Mouse (Mus musculus) liver, embryonic 14.5 days (tissue): Measurements from ENCODE around the gene Wdfy4. TPM values are rescaled to one million over a fixed set of nuclear protein-coding genes. Genes with fewer than 3 reads are reported as not detected.

ENCODE experiments used
- ATAC-seq: fragments of 200-750 bp; cut with Nextera tagmentation; 2 replicates; pipeline ENCODE4 v1.8.0; 2017; ENCODE audit warnings: moderate number of reproducible peaks, mild to moderate bottlenecking, moderate library complexity; ENCODE audit not compliant: insufficient read depth
- DNase-seq, 3 experiments: peaks; one replicate each; pipeline ENCODE4 v3.0.0-alpha.2; 2012 to 2013; ENCODE audit warnings: low read depth in 3 of 3, low spot score in 3 of 3
- H3K27ac ChIP-seq: fragments of 300-500 bp; sonication (generic); 2 replicates; pipeline ENCODE4 v1.5.1; 2014; ENCODE audit warnings: moderate library complexity, mild to moderate bottlenecking, control low read depth, inconsistent platforms
- H3K27me3 ChIP-seq: fragments of 300-500 bp; sonication (generic); 2 replicates; pipeline ENCODE4 v1.6.1; 2014; ENCODE audit warnings: mild to moderate bottlenecking, low read length, moderate library complexity; ENCODE audit not compliant: control insufficient read depth, insufficient read depth
- H3K36me3 ChIP-seq: fragments of 300-500 bp; sonication (generic); replicated peaks from 2 replicates; pipeline ENCODE4 v1.6.1; 2014; ENCODE audit warnings: low read depth; ENCODE audit not compliant: control insufficient read depth, insufficient read depth
- H3K4me1 ChIP-seq, 2 experiments: fragments of 200-500 bp in 1 of 2; fragments of 300-500 bp in 1 of 2; sonication (generic) in 1 of 2; replicated peaks; 2 replicates each; pipeline ENCODE4 v1.6.1; 2012 to 2014; ENCODE audit warnings: antibody characterized with exemption in 1 of 2, inconsistent platforms in 1 of 2, low read length in 1 of 2; ENCODE audit not compliant: control insufficient read depth in 2 of 2, insufficient read depth in 2 of 2
- H3K4me2 ChIP-seq: fragments of 300-500 bp; sonication (generic); 2 replicates; pipeline ENCODE4 v1.6.1; 2014; ENCODE audit warnings: low read depth, mild to moderate bottlenecking, control low read depth, moderate library complexity
- H3K4me3 ChIP-seq, 2 experiments: fragments of 200-500 bp in 1 of 2; fragments of 300-500 bp in 1 of 2; sonication (generic) in 1 of 2; 2 replicates each; pipeline ENCODE4 v1.5.1; 2012 to 2014; ENCODE audit warnings: low read depth in 2 of 2, low read length in 2 of 2, mild to moderate bottlenecking in 2 of 2, control low read depth in 1 of 2, inconsistent platforms in 1 of 2, moderate library complexity in 1 of 2; ENCODE audit not compliant: insufficient read depth in 1 of 2
- H3K9ac ChIP-seq: fragments of 300-500 bp; sonication (generic); replicated peaks from 2 replicates; pipeline ENCODE4 v1.6.1; 2014; ENCODE audit warnings: mild to moderate bottlenecking, control low read depth, moderate library complexity
- H3K9me3 ChIP-seq: fragments of 300-500 bp; sonication (generic); 2 replicates; pipeline ENCODE4 v1.6.1; 2016; ENCODE audit warnings: low read length, mixed read lengths; ENCODE audit not compliant: control insufficient read depth
- CTCF ChIP-seq: IDR thresholded peaks from 2 replicates; pipeline ENCODE4 v1.5.1; 2016; ENCODE audit warnings: antibody characterized with exemption, low read depth, control low read depth
- EP300 ChIP-seq: IDR thresholded peaks from 2 replicates; pipeline ENCODE4 v1.6.1; 2016; ENCODE audit warnings: antibody characterized with exemption, low read depth
- WGBS: fragments of 180-500 bp; shearing (Covaris S2); extraction: QIAGEN DNeasy Blood & Tissue Kit; methylation state at CpG from one replicate; pipeline ENCODE4 v1.1.7; 2014; ENCODE audit not compliant: insufficient replicate concordance; 5-methylcytosine and 5-hydroxymethylcytosine counted together
- polyA plus RNA-seq, 2 experiments: library from polyadenylated mRNA; depleted of rRNA in 1 of 2; stranded (reverse) in 1 of 2; unstranded in 1 of 2; fragments of >200 nt; fragmentation: Nextera tagmentation in 1 of 2; extraction: Ambion mirVana in 1 of 2; gene quantifications; 2 replicates each; pipeline versions ENCODE4 v1.2.1 to v1.2.3; 2012 to 2014

Wdfy4 gene
- polyA plus RNA-seq, 2 experiments: 1.2 TPM

DNA sequence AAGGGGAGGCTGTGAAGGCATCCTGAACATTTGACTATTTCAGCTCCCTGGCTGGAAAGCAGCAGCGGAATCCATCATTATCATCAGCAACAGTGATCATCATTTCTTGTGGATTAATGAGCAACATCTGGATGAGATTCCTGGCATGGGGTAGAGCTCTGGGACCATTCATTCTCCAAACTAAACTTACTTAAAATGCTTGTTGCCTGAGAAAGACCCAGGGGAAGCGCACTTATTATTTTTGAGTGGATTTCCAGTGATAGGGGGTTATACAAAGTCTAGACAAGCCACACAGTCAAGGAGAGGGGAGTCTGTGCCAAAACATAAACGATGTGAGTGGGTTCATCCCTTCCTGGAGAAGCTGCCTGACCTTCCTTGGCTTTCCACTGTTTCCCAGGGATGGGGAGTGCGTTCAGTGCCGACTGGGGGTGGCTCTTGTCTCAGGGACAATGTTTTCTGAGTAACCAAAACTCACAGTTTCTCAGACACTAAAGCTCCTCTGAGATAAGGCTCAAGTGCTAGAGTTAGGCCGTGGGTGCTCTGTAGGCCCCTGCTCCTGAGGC, 201.1 kb downstream of the Wdfy4 start:
- DNase-seq: no peak
- Histone ChIP-seq H3K27me3 (no peaks in the 10 kb centered on the region), H3K9ac (no peak overlapping the region), H3K9me3 (no peaks in the 10 kb centered on the region), H3K4me1 (no peaks in the 10 kb centered on the region), H3K4me3 (no peak overlapping the region), H3K27ac (no peak overlapping the region), H3K4me2 (no peak overlapping the region), H3K36me3 (no peaks in the 10 kb centered on the region)
- ATAC-seq: no peak
- WGBS: 52% methylated on average over 6 of the region's 6 CpGs
- TF ChIP-seq EP300 (no peak), CTCF (no peak)

DNA sequence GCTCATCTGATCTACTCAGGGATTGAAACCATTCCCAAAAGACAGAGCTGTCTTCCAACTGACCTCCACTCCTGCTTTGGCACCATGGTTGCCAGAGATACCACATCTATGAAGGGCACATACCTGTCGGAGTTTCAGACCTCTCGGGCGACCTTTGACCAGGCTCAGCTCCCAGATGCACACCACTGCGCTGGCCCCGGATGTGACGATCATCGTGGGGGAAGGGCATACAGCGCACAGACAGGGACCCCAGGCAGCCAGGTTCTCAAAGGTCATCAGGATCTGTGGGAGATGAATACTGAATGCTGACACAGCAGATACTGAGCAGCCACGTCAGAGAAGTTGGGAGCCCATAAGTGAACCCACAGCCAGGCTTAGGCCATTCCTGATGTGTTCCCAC, 214.6 kb downstream of the Wdfy4 start:
- H3K36me3 ChIP-seq: no peaks in the 10 kb centered on the region
- WGBS: 57% methylated on average over 9 of the region's 9 CpGs
- DNase-seq (no peak), ATAC-seq (no peak)
- H3K9me3 ChIP-seq: no peaks in the 10 kb centered on the region
- H3K27ac ChIP-seq: no peak overlapping the region
- H3K4me2 ChIP-seq: no peak overlapping the region
- no peaks in the 10 kb centered on the region for H3K27me3 ChIP-seq
- TF ChIP-seq EP300 (no peak), CTCF (no peak)
- H3K4me3 ChIP-seq: no peak overlapping the region
- no peak overlapping the region for H3K9ac ChIP-seq
- no peaks in the 10 kb centered on the region for H3K4me1 ChIP-seq

DNA sequence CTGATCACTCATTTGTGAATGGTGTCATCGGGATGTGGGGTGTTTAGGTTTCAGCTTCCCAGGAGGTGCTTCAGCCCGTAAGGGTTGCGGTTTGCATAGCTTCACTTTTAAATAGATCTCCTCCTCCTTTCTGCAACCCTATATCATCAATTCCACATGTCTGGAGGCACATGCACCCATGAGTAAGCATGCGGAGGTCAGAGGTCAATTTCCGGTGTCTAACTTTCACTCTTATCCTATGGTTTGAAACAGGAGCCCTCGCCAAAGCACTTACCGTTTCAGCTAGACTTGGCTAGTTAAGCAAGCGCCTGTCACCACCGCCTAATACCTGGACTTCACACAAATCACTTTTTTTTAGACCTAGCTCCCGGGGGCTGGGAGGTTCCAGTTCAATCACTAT, 220.6 kb downstream of the Wdfy4 start:
- Histone ChIP-seq H3K4me1 (no peaks in the 10 kb centered on the region; a peak in 1 of 4 replicates), H3K27me3 (no peaks in the 10 kb centered on the region), H3K36me3 (no peaks in the 10 kb centered on the region), H3K4me3 (no peak overlapping the region), H3K9ac (no peak overlapping the region), H3K27ac (no peak overlapping the region), H3K9me3 (no peaks in the 10 kb centered on the region), H3K4me2 (no peak overlapping the region)
- ATAC-seq (no peak), DNase-seq (no peak)
- TF ChIP-seq EP300 (no peak), CTCF (no peak)
- 77% methylated on average over 10 of the region's 10 CpGs for WGBS

DNA sequence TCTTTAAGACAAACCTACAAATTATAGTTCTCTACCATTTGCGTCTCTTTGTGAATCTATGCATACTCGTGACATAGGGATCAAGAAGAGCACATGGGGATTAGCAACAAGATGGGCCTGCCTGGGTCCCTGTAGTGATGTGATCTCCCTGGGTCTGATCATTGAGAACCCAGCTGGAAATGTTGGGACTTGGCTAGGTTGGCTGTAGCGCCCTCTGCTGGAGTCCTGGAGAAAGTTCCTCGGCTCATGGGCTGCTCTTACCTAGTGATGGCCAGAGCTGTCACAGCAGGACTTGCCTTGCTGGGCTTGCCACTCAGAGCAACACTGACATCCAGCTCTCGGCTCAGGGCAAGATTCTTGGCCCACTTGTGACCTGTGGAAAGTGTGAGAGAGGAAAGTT, 224.8 kb downstream of the Wdfy4 start:
- no peak overlapping the region for H3K9ac ChIP-seq
- H3K27me3 ChIP-seq: no peaks in the 10 kb centered on the region
- no peaks in the 10 kb centered on the region for H3K36me3 ChIP-seq
- H3K4me1 ChIP-seq: peaks cover 0 to 3% of the 10 kb centered on the region in 2 experiments; a peak in 1 of 4 replicates
- DNase-seq (peak; percentile 6 to 10 (median 7)), ATAC-seq (no peak)
- H3K9me3 ChIP-seq: no peaks in the 10 kb centered on the region
- TF ChIP-seq EP300: no peak
- TF ChIP-seq CTCF: peak; percentile 84
- no peak overlapping the region for H3K4me2 ChIP-seq
- H3K4me3 ChIP-seq: no peak overlapping the region
- WGBS: 28% methylated on average over 5 of the region's 5 CpGs
- no peak overlapping the region for H3K27ac ChIP-seq

DNA sequence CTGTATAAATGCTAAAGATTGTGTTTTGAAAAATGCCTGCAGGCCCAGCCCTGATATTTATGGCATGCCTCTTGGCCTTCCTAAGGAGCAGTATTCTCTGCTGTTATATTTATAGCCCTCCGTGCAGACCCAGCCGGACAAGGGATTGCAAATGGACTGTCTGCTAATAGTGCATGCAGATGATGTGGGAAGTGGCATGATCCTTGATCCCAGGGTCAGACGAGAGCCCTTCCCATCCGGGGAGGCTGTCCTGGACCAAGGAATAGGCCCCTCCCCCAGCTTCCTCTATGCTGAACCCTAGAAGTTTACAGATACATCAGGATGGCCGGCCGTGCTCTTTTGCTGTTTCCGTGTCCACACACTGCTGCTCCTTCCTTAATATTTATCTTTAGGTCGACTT, 226.6 kb downstream of the Wdfy4 start:
- Histone ChIP-seq H3K4me1 (peaks cover 0 to 3% of the 10 kb centered on the region in 2 experiments; a peak in 1 of 4 replicates), H3K9ac (no peak overlapping the region), H3K27me3 (no peaks in the 10 kb centered on the region), H3K9me3 (no peaks in the 10 kb centered on the region), H3K4me3 (no peak overlapping the region), H3K36me3 (no peaks in the 10 kb centered on the region), H3K4me2 (no peak overlapping the region), H3K27ac (no peak overlapping the region)
- no peak for TF ChIP-seq EP300
- no peak for TF ChIP-seq CTCF
- DNase-seq (no peak), ATAC-seq (0 out of 2 replicates have a peak, but pooled peaks have one; percentile 18)
- WGBS: 65% methylated on average over 8 of the region's 8 CpGs
